25 mouse cellular contexts compared by ENCODE assay signal in the genomic region with DNA sequence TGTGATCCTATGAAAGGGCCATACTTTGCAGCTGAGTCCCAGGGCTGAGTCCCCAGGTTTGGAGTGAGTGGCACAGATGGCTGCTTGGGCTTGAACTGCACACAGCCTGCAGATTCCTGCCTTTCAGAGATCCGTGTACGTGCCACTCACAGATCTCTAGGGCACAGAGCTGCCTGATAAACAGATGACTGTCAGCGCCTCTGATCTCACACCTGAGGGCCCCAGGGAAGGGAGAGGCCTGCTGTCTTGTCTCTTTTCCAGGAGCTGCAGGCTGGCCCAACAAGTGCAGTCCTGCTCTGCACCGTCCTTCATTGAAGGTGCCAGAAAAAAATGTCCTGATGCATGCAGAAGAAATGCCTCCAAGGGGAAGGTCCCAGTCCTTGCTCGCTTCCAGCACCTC.
DNase-seq lines count a peak whose midpoint lies in the region; ATAC-seq lines count a peak whose summit lies in the region.
"Had no signal": no experiment of that assay in that cellular context is flagged by ENCODE, and none has a peak within 500 bp of the region (broad histone marks: within the 10 kb centered on the region; RNA-seq: fewer than 3 reads in every experiment).

No protein-coding gene starts in this region.

- peak; percentile 40; the same call in 1 of the 2 replicates for ATAC-seq in stomach, embryonic 16.5 days (ENCODE audit: insufficient read depth, low FRiP score)
- ATAC-seq in forebrain, embryonic 13.5 days = no peak
- ATAC-seq: CD4-positive, CD25-positive, alpha-beta regulatory T cell, adult 4 months; forebrain, embryonic 16.5 days; hindbrain, embryonic 16.5 days; midbrain, embryonic 13.5 days had no signal

- no peak overlapping the region for H3K4me2 ChIP-seq in stomach, embryonic 16.5 days (ENCODE audit: low read depth, low read length)
- no peak overlapping the region for H3K4me2 ChIP-seq in forebrain, embryonic 13.5 days
- H3K4me2 ChIP-seq: embryonic facial prominence, embryonic 12.5 days; heart, embryonic 13.5 days; kidney, embryonic 15.5 days; limb, embryonic 12.5 days; liver, embryonic 11.5 days; midbrain, embryonic 13.5 days; neural tube, embryonic 13.5 days had no signal

- 34% methylated on average over 5 of the region's 5 CpGs for whole genome bisulfite sequencing in heart, embryonic 10.5 days
- WGBS in stomach, embryonic 16.5 days = 60% methylated on average over 5 of the region's 5 CpGs
- WGBS in forebrain, embryonic 13.5 days = 81% methylated on average over 5 of the region's 5 CpGs

- no peak overlapping the region for H3K4me3 ChIP-seq in heart, embryonic 10.5 days
- no peak overlapping the region for H3K4me3 ChIP-seq in stomach, embryonic 16.5 days (replicated peaks; ENCODE audit: low read length)
- H3K4me3 ChIP-seq in forebrain, embryonic 13.5 days = no peak overlapping the region
- H3K4me3 ChIP-seq: embryonic facial prominence, embryonic 12.5 days; forebrain, embryonic 10.5 days; heart, embryonic 13.5 days; kidney, embryonic 15.5 days; limb, embryonic 12.5 days; megakaryocyte, embryonic 14.5 days; midbrain, embryonic 13.5 days; neural tube, embryonic 13.5 days had no signal

- H3K27me3 ChIP-seq in heart, embryonic 10.5 days (ENCODE audit: insufficient read depth, poor library complexity, severe bottlenecking) = peaks cover 5% of the 10 kb centered on the region
- H3K27me3 ChIP-seq in stomach, embryonic 16.5 days (ENCODE audit: control insufficient read depth, insufficient read depth, low read length) = no peaks in the 10 kb centered on the region
- H3K27me3 ChIP-seq in forebrain, embryonic 13.5 days = no peaks in the 10 kb centered on the region
- H3K27me3 ChIP-seq: embryonic facial prominence, embryonic 12.5 days; heart, embryonic 13.5 days; kidney, embryonic 15.5 days; midbrain, embryonic 13.5 days; neural tube, embryonic 13.5 days had no signal

- H3K36me3 ChIP-seq in heart, embryonic 10.5 days = no peaks in the 10 kb centered on the region
- H3K36me3 ChIP-seq in stomach, embryonic 16.5 days (ENCODE audit: control insufficient read depth, insufficient read depth, low read length) = no peaks in the 10 kb centered on the region
- no peaks in the 10 kb centered on the region for H3K36me3 ChIP-seq in forebrain, embryonic 13.5 days (ENCODE audit: poor library complexity, severe bottlenecking)
- H3K36me3 ChIP-seq: embryonic facial prominence, embryonic 12.5 days; forebrain, embryonic 10.5 days; heart, embryonic 13.5 days; kidney, embryonic 15.5 days; limb, embryonic 12.5 days; midbrain, embryonic 13.5 days; neural tube, embryonic 13.5 days had no signal

- DNase-seq in heart, embryonic 10.5 days (ENCODE audit: low spot score) = no peak
- DNase-seq in heart, adult 9 months (ENCODE audit: low spot score in 2 of 2) = no peak
- peak; percentile 18 for DNase-seq in thymus, postnatal 0 days (ENCODE audit: low spot score)
- no peak for DNase-seq in thymus, adult 18-20 months
- no peak for DNase-seq in embryo, embryonic 10 days (ENCODE audit: low spot score)
- DNase-seq: cerebellum, adult 8-10 months; cerebellum, postnatal 25 days; kidney, adult 18-20 months; kidney, postnatal 25 days; lung, postnatal 4 days; right cerebral cortex, postnatal 4 days had no signal

- no peaks in the 10 kb centered on the region for H3K9me3 ChIP-seq in heart, embryonic 10.5 days
- H3K9me3 ChIP-seq in stomach, embryonic 16.5 days (replicated peaks; ENCODE audit: control insufficient read depth, low read length) = no peaks in the 10 kb centered on the region
- no peaks in the 10 kb centered on the region for H3K9me3 ChIP-seq in forebrain, embryonic 13.5 days (replicated peaks)
- H3K9me3 ChIP-seq: embryonic facial prominence, embryonic 12.5 days; forebrain, embryonic 10.5 days; heart, embryonic 13.5 days; kidney, embryonic 15.5 days; limb, embryonic 12.5 days; megakaryocyte, embryonic 14.5 days; midbrain, embryonic 13.5 days; neural tube, embryonic 13.5 days had no signal

- H3K4me1 ChIP-seq in heart, embryonic 10.5 days = peaks cover 39% of the 10 kb centered on the region
- H3K4me1 ChIP-seq in stomach, embryonic 16.5 days (ENCODE audit: control insufficient read depth, insufficient read depth, low read length) = no peaks in the 10 kb centered on the region
- H3K4me1 ChIP-seq in forebrain, embryonic 13.5 days = no peaks in the 10 kb centered on the region
- H3K4me1 ChIP-seq: megakaryocyte, embryonic 14.5 days had no signal

- peak overlapping the region; percentile 8; the same call in 1 of the 2 replicates for H3K27ac ChIP-seq in heart, embryonic 10.5 days
- peak overlapping the region; percentile 58; the same call in 1 of the 2 replicates for H3K27ac ChIP-seq in stomach, embryonic 16.5 days (ENCODE audit: low read length)
- no peak overlapping the region for H3K27ac ChIP-seq in forebrain, embryonic 13.5 days
- H3K27ac ChIP-seq: embryonic facial prominence, embryonic 12.5 days; heart, embryonic 13.5 days; kidney, embryonic 15.5 days; limb, embryonic 12.5 days; midbrain, embryonic 13.5 days; neural tube, embryonic 13.5 days had no signal

- H3K9ac ChIP-seq in stomach, embryonic 16.5 days (ENCODE audit: low read length) = no peak overlapping the region
- H3K9ac ChIP-seq in forebrain, embryonic 13.5 days = no peak overlapping the region
- H3K9ac ChIP-seq: embryonic facial prominence, embryonic 12.5 days; heart, embryonic 13.5 days; kidney, embryonic 15.5 days; limb, embryonic 12.5 days; midbrain, embryonic 13.5 days; neural tube, embryonic 13.5 days had no signal
